Mouse (Mus musculus): ENCODE results near the gene Rbfox3.

Gene Rbfox3

DNA sequence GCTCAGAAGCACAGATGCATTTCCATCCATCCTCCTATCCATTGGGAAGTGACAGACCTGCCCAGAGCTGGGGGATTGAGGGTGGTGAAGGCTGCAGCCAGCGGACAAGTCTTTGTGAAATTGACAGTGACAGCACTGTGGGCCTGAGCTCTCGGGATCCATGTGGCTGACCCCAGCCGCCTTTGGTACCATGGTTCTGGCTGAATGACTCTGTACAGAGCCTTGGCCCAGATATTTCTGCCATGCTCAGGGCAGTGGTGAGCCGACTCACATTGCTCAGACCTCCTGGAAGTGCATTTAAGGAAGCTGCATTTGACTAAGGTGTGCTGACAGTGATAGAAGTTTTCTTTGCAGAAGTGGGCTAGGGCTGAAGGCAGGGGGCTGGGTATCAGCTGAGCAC lies 144.0 kb downstream of the Rbfox3 start:
- DNase-seq (ENCODE audit: low read depth, low spot score): no peak

DNA sequence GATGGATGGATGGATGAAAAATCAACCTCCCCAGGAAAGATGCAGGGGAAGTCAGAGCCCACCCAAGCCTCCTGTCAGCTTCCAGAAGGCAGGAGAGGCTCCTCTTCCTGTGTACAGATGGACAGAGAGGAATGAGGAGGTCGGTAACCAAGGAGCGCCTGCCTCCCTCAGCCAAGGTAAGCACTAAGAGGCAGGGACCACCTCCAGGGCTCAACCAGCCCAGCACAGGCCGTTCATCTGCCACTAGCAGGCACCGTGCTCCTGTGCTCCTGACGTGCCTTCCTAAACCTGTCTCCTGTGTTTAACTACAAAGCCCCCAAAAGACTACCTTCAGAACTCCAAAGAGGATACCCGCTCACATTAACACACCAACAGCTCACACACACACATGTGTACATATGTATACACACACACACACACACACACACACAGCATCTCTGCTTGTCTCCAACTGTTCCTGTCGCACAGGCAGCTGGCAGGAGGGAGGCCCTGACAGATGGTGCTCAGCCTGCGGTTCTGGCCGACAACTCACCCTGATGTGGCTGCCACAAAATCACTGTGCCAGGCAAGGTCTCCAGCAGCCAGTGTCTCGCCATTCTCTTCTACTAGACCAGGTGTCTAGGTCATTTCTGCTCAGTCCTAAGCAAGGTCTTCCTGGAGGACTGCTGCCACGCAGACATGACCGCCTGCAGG lies 151.0 kb downstream of the Rbfox3 start:
- DNase-seq (ENCODE audit: low read depth, low spot score): no peak

DNA sequence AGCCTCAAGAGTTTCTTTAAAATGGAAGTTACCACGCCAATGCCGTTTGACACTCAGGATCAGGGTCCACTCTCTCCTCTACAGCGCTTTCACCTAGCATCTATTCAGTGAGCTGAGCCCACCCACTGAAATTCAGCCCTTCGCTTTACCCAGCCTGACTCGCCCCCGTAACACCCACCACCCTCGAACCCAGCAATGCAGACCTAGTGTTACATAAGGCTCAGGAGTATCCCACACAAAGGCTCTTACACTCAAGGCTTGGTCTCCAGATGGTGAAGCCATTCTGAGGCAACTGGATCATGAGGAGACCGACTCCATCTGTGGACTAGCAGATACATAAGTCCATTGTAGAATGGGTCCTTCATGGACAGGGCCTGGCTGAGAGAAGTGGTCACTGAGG lies 152.2 kb downstream of the Rbfox3 start:
- no peak for DNase-seq (ENCODE audit: low read depth, low spot score)

DNA sequence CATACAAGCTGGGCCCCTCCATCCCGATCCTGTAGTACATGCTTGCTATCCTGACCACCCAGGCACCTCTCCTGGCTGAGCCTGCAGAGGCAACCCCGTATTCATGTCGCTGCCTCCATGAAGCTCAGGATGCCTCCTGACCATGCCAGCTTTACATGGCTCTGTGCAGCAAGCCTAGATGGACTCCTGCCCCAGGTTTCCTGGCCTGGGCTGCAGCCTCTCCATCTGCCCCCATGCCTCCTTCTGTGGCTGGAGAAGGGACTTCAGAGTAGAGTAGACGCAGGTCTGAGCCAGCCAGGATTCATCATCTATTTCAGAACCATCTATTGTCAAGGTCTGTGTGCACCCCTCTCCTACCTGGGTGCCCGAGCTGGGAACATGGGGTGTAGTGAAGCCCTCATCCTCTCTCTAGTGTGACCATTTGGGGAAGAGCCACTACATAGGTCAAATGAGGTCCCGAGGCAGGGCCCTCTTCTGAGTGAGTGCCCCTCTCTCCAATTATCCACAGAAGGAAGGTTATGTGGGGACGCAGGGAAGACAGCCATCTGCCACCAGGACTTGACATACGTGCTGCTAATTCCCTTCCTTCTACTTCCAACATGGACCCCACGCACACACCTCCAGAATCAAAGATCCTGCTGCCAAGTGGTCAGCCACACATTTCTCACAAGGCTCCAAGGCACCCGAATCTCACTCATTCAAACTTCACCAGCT lies 153.0 kb downstream of the Rbfox3 start:
- no peak for DNase-seq (ENCODE audit: low read depth, low spot score)

DNA sequence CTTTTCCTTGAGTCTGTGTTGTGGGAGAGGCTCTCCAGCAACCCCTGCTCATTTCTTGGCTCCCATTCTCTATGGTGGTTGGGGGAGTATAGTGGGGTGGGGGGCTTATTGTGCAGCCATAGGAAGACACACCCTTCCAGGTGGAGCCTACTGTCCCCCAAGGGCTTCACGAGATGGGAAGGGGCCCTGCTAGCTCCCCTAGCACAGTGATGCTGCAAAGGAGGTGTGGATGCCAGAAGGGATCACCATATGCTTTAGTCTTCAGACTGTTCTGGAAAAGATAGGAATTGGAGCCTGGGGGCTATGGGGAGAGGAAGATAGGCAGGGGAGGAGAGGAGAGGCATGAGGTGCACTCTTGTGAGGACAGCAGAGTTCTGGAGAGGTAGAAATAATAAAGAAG lies 153.9 kb downstream of the Rbfox3 start:
- no peak for DNase-seq (ENCODE audit: low read depth, low spot score)

DNA sequence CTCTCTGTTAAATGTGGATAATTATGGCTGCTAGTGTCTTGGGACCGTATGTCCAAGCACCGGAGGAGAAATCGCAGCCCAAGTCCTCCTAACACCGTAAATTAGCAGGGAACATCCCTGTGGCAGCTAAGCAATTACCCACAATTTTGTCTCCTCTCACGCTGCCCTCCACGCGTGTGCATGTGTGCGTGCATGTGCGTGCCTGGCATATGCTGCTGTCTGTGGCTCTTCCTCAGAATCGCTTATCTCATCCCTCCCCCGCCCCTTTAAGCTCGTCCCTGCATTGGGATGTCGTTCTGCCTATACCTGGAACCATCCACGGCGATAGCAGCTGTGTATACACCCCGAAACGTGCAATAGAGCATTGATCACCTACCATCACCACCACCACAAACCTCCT lies 156.4 kb downstream of the Rbfox3 start:
- DNase-seq (ENCODE audit: low read depth, low spot score): no peak

DNA sequence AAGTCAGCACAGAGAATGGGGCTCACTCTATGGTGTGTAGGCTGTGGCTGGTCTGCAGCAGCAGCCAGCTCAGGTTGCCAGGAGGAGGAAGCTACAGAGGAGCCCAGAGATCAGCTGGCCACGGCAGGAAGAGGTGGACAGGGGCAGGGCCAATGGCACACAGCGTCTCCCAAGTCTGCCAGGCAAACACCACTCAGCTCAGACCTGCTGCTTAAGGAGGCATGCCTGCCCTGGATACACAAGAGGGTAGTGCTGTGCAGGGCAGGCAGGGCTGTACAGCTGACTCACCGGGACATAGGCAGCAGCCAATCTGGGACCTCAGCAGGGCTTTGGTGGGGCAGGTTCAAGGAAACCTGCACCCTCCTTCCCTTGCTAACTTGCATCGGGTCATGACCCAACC lies 156.9 kb downstream of the Rbfox3 start:
- DNase-seq (ENCODE audit: low read depth, low spot score): no peak

DNA sequence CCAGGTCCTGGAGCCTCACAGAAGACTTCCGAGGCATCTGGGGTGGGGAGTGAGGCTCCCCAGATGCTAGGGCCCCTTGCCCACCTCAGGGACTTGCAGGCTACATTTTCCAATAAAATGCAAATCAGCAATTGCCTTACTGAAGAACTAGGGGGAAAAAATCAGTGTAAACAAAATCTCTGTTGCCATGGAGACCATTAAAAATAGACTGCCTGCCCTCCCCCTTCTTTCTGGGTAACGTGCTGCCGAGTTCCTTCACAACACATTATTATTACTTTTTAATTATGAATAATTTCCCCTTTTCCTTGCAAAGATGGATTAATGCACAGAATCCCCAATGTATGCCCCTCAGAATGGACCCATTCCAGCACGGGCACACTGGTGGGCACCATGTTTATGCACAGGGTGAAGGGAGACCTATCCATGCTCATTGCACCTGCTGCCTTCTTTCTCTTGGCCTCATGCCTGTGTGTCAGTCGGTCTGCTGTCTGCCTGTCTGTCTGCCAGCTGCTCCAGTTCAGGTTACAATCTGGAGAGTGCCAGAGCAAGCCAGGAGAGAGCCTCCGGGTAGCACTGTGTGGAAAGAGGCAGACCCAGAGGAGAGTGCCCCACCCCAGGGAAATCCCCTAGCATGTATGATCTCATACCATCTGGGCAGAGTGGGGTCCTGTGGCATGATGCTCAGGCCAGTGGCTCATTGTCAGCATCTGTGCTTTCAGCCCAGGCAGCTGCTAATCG lies 159.3 kb downstream of the Rbfox3 start:
- no peak for DNase-seq (ENCODE audit: low read depth, low spot score)

DNA sequence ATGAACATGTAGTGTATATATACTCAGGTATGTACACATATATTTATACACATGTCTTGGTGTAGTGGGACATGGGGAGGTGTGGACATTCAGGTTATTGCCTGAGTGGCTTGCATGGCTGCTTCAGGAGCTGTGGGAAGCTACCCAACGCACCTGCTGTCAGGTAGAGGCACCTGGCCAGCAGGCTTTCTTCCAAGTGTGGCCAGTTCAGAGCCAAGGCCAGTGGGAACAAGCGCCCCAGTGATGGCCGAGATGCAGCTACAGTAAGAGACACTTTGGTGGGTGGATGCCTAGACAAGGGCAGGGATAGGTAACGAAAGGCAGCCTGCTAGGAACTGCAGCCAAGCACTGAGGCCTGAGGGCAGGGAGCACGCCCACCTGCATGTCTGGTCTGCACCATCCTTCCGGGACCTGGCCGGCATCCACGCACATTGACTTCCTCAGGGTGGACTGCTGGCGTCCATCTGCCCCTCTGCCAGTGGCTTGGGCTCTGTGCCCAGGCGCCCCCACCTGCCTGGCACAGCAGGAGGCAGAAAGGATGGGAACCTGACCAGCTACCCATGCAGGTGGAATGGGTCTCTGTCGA lies 160.6 kb downstream of the Rbfox3 start:
- DNase-seq (ENCODE audit: low read depth, low spot score): no peak

DNA sequence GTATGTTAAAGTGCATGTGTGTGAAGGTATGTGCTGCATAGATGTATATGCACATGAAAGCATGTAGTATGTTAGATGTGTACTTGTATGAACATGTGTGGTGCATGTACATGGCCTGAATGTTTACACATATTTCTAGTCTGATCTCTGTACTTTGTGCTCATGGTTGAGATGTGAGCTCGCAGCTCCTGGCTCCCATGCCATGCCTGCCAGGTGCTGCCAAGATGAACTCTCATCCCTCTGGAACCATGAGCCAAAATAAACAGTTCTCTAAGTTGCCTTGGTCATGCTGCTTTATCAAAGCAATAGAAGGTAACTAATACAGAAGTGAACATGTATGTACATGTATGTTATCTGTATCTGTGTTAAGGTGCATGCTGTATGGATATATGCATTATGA lies 161.9 kb downstream of the Rbfox3 start:
- DNase-seq (ENCODE audit: low read depth, low spot score): no peak

DNA sequence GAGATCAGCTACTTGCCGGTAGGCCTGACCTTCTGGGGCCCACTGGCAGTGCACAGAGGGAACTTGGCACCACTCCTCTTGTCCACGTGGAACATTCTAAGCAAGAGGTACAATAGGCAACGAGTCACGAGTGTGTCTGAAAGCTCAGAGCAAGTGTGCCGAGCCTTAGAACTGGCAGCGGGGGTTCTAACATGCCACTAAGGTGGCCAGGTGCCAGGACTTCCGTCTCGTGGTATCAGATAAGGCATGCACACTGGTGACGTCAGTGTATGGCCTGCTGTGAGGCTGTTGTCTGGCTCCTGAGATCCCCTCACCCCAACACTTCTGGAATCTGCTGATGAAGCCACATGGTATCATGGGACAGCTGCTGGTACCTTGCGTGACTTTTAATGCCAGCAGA lies 162.8 kb downstream of the Rbfox3 start:
- no peak for DNase-seq (ENCODE audit: low read depth, low spot score)

DNA sequence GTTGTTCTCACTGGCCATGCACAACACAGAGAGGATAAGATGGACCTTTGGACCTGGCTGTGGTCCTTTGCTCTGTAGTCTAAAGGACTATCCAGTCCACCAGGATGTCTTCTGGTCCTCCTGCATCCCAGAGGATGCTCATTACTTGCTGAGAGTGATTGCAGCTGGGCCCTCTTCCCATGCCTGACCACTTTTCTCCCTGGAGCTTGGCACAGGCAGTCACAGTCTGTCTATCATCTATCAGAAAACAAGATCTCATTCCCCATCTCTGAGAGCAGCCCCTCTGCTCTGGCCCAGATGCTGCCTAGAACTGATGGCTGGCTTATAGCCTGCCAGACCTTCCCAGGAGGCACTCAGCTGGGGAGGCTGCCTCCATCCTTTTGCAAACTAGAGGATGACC lies 166.1 kb downstream of the Rbfox3 start:
- no peak for DNase-seq (ENCODE audit: low read depth, low spot score)

DNA sequence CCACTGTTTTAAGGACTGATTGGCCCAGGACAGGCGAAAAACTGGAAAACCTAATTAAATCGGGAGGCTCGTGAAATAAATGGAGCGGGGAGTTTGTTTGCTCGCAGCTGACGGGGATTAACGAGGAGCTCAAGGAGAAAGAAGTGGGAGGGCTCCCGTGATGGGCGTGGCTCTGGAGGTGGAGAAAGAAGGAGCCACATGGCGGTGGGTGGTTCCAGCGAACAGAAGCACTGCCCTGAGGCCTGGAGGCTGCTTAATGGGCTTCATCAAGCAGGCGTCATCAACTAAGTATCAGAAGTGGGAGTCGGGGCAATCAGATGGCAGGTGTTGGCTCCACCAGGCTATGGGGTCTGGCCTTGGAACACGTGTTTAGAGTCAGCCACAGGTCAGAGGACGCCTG lies 166.6 kb downstream of the Rbfox3 start:
- DNase-seq (ENCODE audit: low read depth, low spot score): no peak

DNA sequence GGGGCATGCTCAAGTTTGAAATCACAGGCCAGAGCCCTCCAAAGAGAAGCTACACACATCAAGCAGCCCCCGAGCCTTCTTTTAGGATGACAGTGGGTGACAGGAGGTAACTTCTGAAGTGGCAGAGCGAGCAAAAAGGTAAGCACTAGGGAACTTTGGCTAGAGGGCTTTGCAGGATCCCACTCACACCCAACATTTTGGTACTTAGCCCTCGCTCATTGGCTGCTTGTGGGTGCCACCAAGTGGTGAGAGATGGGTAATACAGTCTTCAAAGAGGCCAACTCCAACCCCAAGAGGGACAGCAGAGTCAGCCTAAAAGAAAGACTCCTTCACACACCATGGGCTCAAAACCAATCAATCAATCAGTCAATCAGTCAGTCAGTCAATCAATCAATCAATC lies 168.6 kb downstream of the Rbfox3 start:
- no peak for DNase-seq (ENCODE audit: low read depth, low spot score)

DNA sequence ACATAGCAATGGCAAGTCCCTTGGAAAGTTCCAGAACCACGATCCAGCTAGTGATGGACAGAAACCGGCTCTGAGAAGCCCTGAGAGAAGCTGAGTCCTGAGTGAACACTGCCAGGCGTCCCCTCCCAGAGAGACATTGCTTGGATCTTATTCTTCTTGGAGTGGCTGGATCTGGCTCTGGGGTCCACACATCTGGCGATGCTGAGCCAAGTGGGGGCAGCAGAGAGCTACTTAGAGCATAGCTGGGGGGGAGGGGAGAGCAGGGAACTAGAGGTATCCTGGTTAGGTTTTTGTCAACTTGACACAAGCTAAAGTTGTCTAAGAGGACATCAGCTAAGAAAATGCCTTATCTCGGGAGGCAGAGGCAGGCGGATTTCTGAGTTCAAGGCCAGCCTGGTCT lies 170.1 kb downstream of the Rbfox3 start:
- DNase-seq (ENCODE audit: low read depth, low spot score): no peak

DNA sequence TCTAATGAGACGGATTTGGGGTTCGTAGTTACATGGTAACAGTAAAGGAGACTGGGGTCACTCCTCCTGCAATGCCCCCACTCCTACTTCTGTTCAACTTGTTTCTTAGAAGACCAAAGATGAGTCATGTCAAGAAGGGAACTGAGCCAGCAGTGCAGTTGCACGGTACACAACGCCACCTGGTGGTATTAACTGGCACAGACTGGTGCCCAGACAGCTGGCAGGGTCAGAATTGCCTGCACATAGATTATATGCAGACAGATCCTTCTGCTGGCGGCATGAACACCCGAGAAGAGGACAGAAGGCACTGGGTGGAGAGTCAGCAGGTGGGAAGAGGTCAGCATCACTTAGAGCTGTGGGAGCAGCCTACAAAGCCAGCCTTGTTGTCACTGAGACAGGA lies 171.4 kb downstream of the Rbfox3 start:
- DNase-seq (ENCODE audit: low read depth, low spot score): peak; percentile 57

DNA sequence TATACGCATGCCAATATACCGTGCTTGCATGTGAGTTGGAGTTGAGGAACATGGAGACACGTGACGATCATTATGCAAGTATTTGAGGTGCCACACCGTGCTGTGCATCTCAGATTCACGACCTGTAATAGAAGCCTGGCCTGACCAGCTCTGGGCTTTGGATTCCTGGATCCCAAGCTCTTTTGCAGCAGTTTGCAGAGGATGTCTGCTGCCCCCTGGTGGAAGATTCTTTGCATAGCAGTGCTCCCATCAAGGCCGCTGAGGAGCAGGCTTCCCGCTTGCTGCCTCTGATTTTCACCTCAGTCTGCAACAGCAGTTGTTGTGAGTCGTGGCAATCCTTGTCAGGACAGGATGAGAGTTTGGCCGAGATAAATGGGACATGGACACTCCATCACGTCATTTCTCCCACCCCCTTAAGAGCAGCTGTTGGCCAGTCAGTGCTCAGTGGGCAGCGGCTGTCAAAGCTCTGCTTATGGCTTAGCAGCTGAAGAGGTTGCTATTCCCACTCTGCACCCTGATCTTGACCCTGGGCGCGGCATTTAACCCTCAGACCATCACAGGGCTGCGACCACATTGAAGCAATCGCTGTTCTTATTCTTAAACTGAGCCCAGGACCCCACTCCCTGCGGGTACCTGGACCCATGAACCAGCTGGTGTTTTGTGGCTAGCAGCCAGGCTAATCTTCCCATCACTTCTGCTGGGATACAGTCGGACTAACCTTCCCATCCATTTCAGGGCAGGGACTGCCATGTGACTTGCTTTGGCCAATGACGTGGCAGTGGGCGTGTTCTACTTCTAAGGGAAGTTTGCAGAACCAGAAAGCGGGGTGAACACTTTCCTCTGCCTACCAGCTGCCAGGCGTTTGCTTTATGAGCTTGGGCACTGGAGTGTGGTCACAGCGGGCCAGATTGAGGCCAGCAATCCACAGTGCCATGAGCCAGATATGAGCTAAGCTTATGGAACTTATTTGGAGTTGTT lies 172.3 kb downstream of the Rbfox3 start:
- peak; percentile 80 for DNase-seq (ENCODE audit: low read depth, low spot score)

DNA sequence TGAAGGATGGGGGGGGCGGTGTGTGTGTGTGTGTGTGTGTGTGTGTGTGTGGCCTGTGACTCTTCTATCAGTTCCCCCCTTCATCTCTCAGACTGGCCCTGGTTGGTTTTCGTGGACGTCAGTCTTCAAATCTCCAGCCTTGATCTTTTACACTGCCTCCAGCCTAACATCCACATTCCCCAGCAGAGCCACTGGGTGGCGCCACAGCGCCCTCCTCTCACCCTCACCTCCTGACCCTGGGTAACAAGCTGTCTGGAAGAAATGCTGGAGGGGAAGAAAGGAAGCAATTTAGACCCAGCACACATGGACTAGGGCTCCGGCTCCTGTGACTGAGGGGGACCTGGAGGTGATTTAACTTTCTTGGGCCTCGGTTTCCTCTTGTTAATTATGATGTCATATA lies 173.1 kb downstream of the Rbfox3 start:
- DNase-seq (ENCODE audit: low read depth, low spot score): no peak

DNA sequence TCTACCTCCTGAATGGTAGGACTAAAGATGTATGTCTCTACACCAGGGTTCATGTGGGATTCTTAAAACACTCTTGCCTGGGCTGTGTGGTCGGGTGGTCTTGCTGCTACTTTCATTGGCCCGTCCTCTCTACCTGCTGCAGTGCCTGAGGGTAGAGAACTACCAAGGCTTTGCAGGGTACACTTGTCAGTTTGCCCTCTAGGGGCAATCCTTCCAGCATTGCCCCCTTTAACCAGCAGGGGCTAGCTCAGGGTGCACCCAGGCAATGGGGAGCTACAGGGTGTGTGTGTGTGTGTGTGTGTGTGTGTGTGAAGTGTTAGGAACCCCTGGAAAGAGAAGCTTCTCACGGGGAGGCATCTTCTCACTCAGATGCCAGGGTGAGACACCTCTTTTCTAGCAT lies 173.6 kb downstream of the Rbfox3 start:
- DNase-seq (ENCODE audit: low read depth, low spot score): no peak

DNA sequence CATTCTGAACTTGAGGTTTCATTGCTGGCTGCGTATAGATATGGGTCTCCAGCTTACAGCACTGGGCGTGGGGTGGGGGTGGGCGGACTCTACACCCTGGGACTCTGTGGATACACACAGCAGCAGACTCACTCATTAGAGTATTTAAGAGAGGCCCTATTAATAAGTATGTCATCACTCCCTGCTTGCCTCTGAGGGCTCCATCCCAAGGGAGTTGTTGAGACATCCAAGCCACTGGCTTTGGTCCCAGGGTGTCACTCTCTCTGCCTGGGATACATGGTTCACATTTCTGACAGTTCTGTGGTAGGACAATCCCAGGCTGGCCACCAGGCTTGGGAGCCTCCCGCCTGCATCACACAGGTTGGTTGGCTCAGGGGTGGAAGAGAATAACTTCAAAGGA lies 174.4 kb downstream of the Rbfox3 start:
- DNase-seq (ENCODE audit: low read depth, low spot score): no peak

DNA sequence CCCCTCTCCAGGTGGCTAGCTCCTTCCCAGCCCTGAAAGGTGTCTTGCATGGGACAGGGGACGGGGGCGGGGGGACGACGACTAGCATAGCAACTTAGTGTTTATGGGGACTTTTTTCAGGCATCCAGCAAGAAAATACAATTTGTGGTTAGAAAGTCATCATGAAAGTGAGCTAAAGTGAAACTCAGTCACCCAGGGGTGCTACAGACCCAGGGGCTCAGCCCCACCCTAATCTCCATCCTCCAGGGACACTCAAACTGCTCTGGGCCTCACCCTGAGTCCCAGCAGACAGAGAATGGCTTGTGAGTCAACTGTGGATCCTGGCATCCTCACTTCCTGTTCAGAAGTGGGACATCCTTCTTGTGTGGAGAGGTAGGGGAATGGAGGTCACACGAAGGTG lies 179.7 kb downstream of the Rbfox3 start:
- no peak for DNase-seq (ENCODE audit: low read depth, low spot score)
